Mouse (Mus musculus): Measurements from ENCODE around the gene Aplp1. TPM values are rescaled to one million over a fixed set of nuclear protein-coding genes. Genes with fewer than 3 reads are reported as not detected.
A peak's percentile ranks its signal among the peaks of the same experiment; 100 is the strongest.
"Not testable (repeated sequence)": the region's sequence is repeated elsewhere in the genome, so short reads cannot be mapped to it uniquely, and the experiment has no call there.

The Aplp1 gene
- polyA plus RNA-seq, 2 experiments = 2.9 to 3.5 TPM

GRCm38 (mm10) chr7:30490251-30490956, 45.1 kb upstream of the Aplp1 start:
- 27% methylated on average over 16 of the region's 16 CpGs for WGBS (ENCODE audit: insufficient replicate concordance)
- peak in 2 of 3 experiments; percentile 20 to 26 for DNase-seq (ENCODE audit: low read depth in 3 of 3, low spot score in 3 of 3)
- Histone ChIP-seq H3K4me1 (replicated peaks; ENCODE audit: control insufficient read depth in 2 of 2, insufficient read depth in 2 of 2, low read length in 1 of 2) (no peaks in the 10 kb centered on the region), H3K4me2 (ENCODE audit: low read depth) (no peak overlapping the region), H3K9ac (replicated peaks) (no peak overlapping the region), H3K27ac (no peak overlapping the region), H3K36me3 (replicated peaks; ENCODE audit: control insufficient read depth, insufficient read depth, low read depth) (no peaks in the 10 kb centered on the region), H3K4me3 (ENCODE audit: insufficient read depth in 1 of 2, low read depth in 2 of 2, low read length in 2 of 2) (no peak overlapping the region), H3K9me3 (ENCODE audit: control insufficient read depth, low read length) (no peaks in the 10 kb centered on the region), H3K27me3 (ENCODE audit: control insufficient read depth, insufficient read depth, low read length) (no peaks in the 10 kb centered on the region)
- no peak for ATAC-seq (ENCODE audit: insufficient read depth)
- peak; percentile 82 for TF ChIP-seq CTCF (IDR thresholded peaks at IDR 0.05; ENCODE audit: low read depth)
- no peak for TF ChIP-seq EP300 (IDR thresholded peaks at IDR 0.05; ENCODE audit: low read depth)

- Histone ChIP-seq H3K9me3 (ENCODE audit: control insufficient read depth, low read length) (no peaks in the 10 kb centered on the region), H3K27ac (no peak overlapping the region), H3K36me3 (replicated peaks; ENCODE audit: control insufficient read depth, insufficient read depth, low read depth) (no peaks in the 10 kb centered on the region), H3K4me1 (replicated peaks; ENCODE audit: control insufficient read depth in 2 of 2, insufficient read depth in 2 of 2, low read length in 1 of 2) (no peaks in the 10 kb centered on the region), H3K9ac (replicated peaks) (no peak overlapping the region), H3K4me3 (ENCODE audit: insufficient read depth in 1 of 2, low read depth in 2 of 2, low read length in 2 of 2) (no peak overlapping the region), H3K4me2 (ENCODE audit: low read depth) (no peak overlapping the region), H3K27me3 (ENCODE audit: control insufficient read depth, insufficient read depth, low read length) (no peaks in the 10 kb centered on the region)
- WGBS (ENCODE audit: insufficient replicate concordance) = 12% methylated on average over 8 of the region's 8 CpGs
- DNase-seq (ENCODE audit: low read depth in 3 of 3, low spot score in 3 of 3) = no peak
- ATAC-seq (ENCODE audit: insufficient read depth) = no peak
- no peak for TF ChIP-seq EP300 (IDR thresholded peaks at IDR 0.05; ENCODE audit: low read depth)
- no peak for TF ChIP-seq CTCF (IDR thresholded peaks at IDR 0.05; ENCODE audit: low read depth)
These were observed 38.9 kb upstream of the Aplp1 start for GRCm38 (mm10) chr7:30484250-30484649.

GRCm38 (mm10) chr7:30477415-30478381, 32.4 kb upstream of the Aplp1 start:
- H3K36me3 ChIP-seq (replicated peaks; ENCODE audit: control insufficient read depth, insufficient read depth, low read depth) = no peaks in the 10 kb centered on the region
- no peak overlapping the region for H3K27ac ChIP-seq
- H3K9me3 ChIP-seq (ENCODE audit: control insufficient read depth, low read length) = no peaks in the 10 kb centered on the region
- DNase-seq (ENCODE audit: low read depth in 3 of 3, low spot score in 3 of 3) = no peak
- H3K4me1 ChIP-seq (replicated peaks; ENCODE audit: control insufficient read depth in 2 of 2, insufficient read depth in 2 of 2, low read length in 1 of 2) = no peaks in the 10 kb centered on the region; a peak in 1 of 4 replicates
- H3K27me3 ChIP-seq (ENCODE audit: control insufficient read depth, insufficient read depth, low read length) = no peaks in the 10 kb centered on the region
- H3K4me2 ChIP-seq (ENCODE audit: low read depth) = peak overlapping the region; percentile 23; the same call in 1 of the 2 replicates
- peak overlapping the region in 1 of 2 experiments; percentile 40; a peak in 2 of 4 replicates for H3K4me3 ChIP-seq (ENCODE audit: insufficient read depth in 1 of 2, low read depth in 2 of 2, low read length in 2 of 2)
- WGBS (ENCODE audit: insufficient replicate concordance) = 12% methylated on average over 32 of the region's 32 CpGs
- H3K9ac ChIP-seq (replicated peaks) = no peak overlapping the region
- no peak for ATAC-seq (ENCODE audit: insufficient read depth)
- TF ChIP-seq EP300 (IDR thresholded peaks at IDR 0.05; ENCODE audit: low read depth) = no peak
- no peak for TF ChIP-seq CTCF (IDR thresholded peaks at IDR 0.05; ENCODE audit: low read depth)

- DNase-seq (ENCODE audit: low read depth in 3 of 3, low spot score in 3 of 3); H3K27ac ChIP-seq; H3K36me3 ChIP-seq (replicated peaks; ENCODE audit: control insufficient read depth, insufficient read depth, low read depth); H3K4me1 ChIP-seq (replicated peaks; ENCODE audit: control insufficient read depth in 2 of 2, insufficient read depth in 2 of 2, low read length in 1 of 2); H3K9me3 ChIP-seq (ENCODE audit: control insufficient read depth, low read length); H3K4me2 ChIP-seq (ENCODE audit: low read depth); ATAC-seq (ENCODE audit: insufficient read depth); H3K27me3 ChIP-seq (ENCODE audit: control insufficient read depth, insufficient read depth, low read length); H3K4me3 ChIP-seq (ENCODE audit: insufficient read depth in 1 of 2, low read depth in 2 of 2, low read length in 2 of 2); H3K9ac ChIP-seq (replicated peaks): not testable (repeated sequence)
- 58% methylated on average over 7 of the region's 7 CpGs for WGBS (ENCODE audit: insufficient replicate concordance)
These were observed 30.8 kb upstream of the Aplp1 start for GRCm38 (mm10) chr7:30476136-30476535.

GRCm38 (mm10) chr7:30474999-30475398, 29.7 kb upstream of the Aplp1 start:
- no peak overlapping the region for H3K4me3 ChIP-seq (ENCODE audit: insufficient read depth in 1 of 2, low read depth in 2 of 2, low read length in 2 of 2)
- H3K4me2 ChIP-seq (ENCODE audit: low read depth) = no peak overlapping the region
- H3K9me3 ChIP-seq (ENCODE audit: control insufficient read depth, low read length) = no peaks in the 10 kb centered on the region
- TF ChIP-seq CTCF (IDR thresholded peaks at IDR 0.05; ENCODE audit: low read depth) = no peak
- no peak for TF ChIP-seq EP300 (IDR thresholded peaks at IDR 0.05; ENCODE audit: low read depth)
- no peaks in the 10 kb centered on the region for H3K36me3 ChIP-seq (replicated peaks; ENCODE audit: control insufficient read depth, insufficient read depth, low read depth)
- H3K27ac ChIP-seq = no peak overlapping the region
- WGBS (ENCODE audit: insufficient replicate concordance) = 52% methylated on average over 4 of the region's 4 CpGs
- ATAC-seq (ENCODE audit: insufficient read depth) = peak; percentile 71; the same call in 1 of the 2 replicates
- peak in 2 of 3 experiments; percentile 14 to 32 for DNase-seq (ENCODE audit: low read depth in 3 of 3, low spot score in 3 of 3)
- H3K9ac ChIP-seq (replicated peaks) = no peak overlapping the region
- H3K4me1 ChIP-seq (replicated peaks; ENCODE audit: control insufficient read depth in 2 of 2, insufficient read depth in 2 of 2, low read length in 1 of 2) = no peaks in the 10 kb centered on the region; a peak in 1 of 4 replicates
- H3K27me3 ChIP-seq (ENCODE audit: control insufficient read depth, insufficient read depth, low read length) = no peaks in the 10 kb centered on the region
